Mouse (Mus musculus) thymus, postnatal 25 days (tissue): ENCODE measurements around the gene Glrp1.

Experiments used
- DNase-seq: peaks from one replicate; pipeline ENCODE4 v3.0.0; 2022

Glrp1 gene

DNA sequence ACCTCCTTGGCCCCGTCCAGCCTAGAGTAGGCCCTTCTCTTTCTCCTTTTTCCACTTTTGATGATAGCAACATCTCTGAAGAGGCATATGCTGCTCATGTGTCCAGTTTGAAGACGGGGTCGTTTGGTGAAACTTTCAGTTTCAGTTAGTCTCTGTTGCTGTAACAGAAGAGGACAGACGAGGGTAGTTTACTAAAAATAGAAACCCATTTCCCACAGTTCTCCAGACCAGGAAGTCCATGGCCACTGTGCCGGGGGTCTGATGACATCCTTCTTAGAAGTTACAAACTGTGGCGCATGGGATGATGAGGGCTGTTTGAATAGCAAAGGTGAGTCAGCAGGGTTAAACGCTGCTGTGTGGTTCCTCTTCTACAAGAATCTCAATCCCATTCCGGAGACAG lies at the start of gene Glrp1:
Gene Glrp1 (minus strand): TSS at position 278 of the 400 bp plus-strand sequence.
- DNase-seq = no peak

DNA sequence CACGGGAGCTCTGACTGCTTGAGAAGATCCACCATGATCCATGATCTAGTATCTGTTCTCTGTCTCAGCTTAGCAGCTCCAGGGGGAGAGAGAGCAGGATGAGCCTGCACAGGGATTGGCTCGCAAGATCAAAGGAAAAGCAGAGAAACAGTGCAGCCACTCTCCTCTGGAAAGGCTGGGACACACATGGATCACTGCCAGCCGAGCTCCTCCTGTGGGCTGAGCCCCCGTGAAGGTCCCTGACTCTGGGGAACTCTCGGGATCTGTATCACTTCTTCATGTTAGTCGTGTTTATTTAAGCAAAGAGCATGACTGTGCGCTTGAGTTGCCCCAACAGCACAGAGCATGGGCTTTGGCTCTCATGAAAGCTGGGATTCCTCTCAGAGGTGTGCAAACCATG lies 49.4 kb upstream of the Glrp1 start:
- no peak for DNase-seq

DNA sequence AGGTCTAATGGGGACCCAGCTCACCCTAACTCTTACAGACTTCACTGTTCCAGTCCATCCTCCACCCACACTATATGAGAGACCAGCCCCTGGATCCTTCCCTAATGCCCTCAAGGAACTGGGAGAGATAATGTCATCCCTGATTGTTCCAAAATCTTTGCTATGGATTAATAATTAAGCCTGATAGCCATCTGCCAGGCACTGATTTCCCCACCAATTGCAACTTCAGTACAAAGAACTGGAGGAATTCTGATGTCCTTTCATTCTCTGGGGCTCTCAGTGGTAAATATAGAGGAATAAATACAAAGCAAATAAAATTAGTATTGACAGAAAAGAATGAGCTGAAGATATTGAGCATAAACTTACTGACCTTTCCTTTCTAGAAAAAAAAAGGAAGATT lies 48.9 kb upstream of the Glrp1 start:
- no peak for DNase-seq

DNA sequence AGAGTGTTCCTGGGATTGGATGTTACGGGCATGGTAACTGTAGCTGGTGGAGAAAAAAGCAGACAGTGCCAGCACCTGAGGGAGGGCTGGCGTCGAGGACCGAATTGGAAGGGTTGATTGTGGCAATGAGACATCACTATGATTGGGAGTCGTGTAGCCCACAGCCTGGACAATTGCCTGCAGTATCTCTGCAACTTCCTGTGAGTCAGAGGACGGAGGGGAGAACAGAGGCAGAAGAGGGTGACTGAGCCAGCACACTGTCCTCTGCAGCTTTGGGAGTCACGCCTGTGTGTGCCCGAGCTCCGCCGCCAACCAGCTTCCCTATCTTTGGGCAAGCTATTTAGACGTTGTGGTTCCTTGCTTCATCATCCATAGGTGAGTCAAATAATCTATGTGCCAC lies 46.5 kb upstream of the Glrp1 start:
- no peak for DNase-seq

GRCm38 (mm10) chr1:88553500-88554187 lies 43.8 kb upstream of the Glrp1 start:
- no peak for DNase-seq

DNA sequence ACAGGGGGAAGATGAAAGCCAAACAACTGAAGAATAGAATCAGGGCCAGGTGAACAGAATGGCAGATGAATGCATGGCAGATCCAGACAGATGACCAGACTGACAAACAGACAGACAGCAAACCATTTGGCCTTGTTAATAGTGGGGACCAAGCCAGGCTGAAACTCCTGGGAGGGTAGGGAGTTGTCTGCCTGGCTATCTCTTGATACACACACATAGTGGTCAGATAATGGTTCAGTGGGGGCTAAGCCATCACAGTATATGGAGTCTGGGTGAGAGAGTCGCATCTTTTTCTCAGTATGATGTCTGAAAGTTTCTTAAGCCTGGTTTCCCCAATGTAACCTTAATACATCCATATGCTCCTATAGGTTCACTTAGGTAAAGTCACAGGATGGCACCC lies 39.4 kb upstream of the Glrp1 start:
- DNase-seq = no peak

DNA sequence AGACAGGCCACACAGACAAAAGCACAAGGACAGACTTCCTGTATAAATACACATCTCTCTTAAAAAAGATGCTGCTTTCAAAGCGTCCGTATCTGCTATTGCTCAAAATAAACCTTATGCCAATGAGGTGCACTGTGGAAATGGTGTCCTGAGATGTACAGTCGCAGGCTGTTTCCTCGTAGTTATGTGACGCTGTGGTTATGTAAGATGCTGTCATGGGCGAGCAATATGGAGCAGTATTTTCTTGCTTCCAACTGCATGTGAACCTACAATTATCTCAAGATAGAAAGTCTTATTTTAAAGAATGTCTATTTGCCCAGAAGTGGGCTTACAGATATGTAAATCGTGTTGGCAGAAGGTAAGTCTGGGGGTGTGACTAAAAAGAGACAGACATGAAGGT lies 37.3 kb upstream of the Glrp1 start:
- DNase-seq = no peak

DNA sequence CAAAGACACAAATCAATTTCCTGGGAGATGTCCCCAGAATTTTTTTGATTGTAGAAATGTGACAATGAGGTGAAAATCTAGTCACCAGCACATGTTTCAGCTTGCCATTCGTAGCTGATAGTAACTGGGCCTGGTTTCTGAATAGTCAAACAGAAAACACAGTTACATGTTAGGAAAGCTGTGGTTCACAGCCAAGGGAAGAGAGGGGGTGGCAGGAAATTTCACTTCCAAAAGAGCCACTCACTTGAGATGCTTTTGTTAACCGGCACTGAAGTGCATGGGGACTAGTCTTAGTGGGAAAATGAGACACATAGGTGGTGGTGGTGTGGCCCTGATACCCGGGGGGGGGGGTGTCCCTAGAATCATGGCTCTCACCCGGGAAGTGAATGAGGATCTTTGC lies 33.7 kb upstream of the Glrp1 start:
- no peak for DNase-seq

DNA sequence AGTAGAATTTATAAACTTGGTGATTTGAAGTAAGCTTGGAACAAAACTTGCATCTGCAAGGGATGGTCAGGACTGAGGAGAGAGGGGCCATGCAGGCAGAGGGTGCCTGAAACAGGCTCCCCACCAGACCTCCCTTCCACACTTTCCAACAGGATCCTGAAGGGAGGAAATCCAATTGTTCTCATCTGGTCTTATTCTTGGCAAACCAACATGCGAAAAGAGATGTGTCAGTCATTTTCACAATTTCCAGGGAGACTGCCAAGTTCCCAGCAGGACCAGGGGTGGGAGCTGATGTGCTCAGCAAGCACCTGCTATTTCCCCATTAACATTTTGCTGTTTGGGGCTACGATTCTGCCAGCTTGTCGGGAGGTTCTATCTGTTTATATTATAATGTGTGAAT lies 30.0 kb upstream of the Glrp1 start:
- DNase-seq = no peak

DNA sequence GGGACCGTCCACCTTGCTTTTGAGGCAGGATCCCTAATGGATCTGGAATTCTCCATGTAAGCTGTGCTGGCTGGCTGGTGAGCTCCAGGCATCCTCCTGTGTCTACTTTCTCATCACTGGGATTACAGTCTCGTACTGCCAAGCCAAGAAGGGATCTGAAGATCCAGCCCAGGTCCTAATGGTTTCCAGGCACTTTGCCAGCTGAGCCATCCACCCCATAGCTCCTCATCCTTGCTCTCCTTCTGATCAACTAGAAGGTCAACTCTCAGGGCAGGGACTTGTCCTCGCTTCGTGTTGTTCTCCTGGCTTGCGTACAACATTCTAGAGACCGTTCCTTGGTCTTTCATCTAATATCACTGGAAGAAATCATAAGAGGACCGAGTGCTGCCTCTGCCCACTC lies 29.4 kb upstream of the Glrp1 start:
- no peak for DNase-seq

DNA sequence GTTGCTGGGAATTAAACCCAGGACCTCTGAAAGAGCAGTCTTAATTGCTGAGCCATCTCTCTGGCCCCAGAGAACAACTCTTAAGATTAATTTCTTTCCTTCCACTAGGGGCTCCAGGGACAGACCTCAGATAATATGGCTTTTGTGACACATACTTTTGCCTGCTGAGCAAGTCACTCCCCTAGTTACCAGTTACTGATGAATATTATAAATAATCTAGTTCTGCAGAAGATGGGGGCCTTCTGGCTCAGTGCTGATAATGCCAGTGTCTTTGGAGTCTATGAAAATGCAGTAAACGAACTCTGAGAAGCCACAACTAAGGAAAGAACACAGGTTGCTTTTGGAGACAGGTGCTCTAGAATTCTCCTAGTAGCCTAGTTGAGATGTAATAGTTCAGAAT lies 26.4 kb upstream of the Glrp1 start:
- DNase-seq = no peak

GRCm38 (mm10) chr1:88534091-88534490 lies 24.2 kb upstream of the Glrp1 start:
- DNase-seq = no peak

DNA sequence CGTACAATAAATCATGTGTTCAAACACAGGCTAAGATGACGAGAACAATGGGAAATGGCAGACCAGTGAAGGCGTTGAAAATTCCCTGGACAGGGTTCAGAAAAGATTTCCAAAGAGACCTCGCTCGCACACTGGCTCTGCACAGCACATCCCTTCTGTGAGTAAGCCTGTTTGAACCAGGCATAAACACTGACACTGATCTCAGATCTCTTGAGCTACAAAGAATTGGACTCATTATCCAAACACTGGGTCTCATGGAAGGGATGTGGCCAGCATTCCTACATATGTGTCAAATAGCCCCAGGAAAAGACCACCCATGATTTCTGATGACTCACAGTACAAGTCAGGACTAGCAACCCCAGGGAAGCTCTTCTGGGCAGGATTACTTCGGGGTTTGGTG lies 16.3 kb upstream of the Glrp1 start:
- no peak for DNase-seq

GRCm38 (mm10) chr1:88525622-88526021 lies 15.8 kb upstream of the Glrp1 start:
- DNase-seq = no peak

- no peak for DNase-seq
These were observed 11.4 kb upstream of the Glrp1 start for GRCm38 (mm10) chr1:88521170-88521747.

DNA sequence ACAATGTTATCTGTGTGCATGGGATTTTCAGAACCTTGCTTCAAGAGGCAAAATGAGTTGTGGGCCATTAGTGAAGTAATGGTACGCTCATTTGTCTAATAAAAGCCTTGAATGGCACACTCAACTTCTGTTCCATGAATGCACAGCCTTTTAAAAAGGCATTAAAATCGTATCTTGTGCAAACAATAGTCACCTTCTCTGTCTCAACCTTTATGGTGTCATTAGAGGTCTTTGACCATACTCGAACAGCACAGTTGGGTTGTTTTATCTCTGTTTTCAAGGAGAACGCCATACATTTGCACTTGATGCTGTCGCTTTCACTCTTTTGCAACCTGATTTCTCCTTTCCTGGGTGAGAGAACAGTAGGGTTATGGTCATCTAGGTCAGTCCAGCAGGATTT lies 3.7 kb upstream of the Glrp1 start:
- DNase-seq = no peak

DNA sequence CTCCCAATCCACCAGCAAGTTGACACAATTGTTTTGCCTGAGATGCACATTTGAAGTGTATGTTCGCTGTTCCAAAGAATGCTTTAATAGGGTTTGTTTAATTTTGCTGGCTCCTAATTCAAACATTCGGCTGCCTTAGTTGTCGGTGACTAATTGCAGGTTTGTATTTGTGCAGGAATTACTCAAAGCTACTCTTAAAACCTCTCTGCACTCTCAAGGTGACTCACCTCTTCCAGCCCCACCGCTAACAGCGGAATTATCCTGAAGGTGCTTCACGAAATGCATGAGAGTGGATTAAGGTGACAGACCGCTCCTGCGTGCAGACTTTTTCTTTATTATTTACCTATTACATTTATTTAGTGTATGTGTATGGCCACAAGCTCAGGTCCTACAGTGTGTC lies 2.0 kb downstream of the Glrp1 start:
- no peak for DNase-seq

DNA sequence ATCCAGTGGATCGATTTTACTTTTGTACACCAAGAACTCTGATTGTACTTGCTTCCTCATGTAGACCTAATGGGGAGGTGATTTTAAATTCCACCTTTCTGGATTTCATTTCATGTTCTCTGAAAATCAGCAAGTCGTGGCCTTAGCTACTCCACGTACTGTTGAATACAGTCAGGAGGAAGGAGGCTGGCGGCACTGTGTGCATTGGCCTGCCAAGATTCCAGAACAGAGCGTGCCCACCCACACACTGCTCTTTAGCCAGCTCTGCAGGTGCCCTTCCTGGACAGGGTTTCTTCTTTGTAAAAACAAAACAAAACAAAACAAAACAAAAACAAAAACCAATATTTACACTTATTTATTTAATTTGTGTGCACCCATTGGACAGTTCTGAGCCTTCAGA lies 2.7 kb downstream of the Glrp1 start:
- no peak for DNase-seq

GRCm38 (mm10) chr1:88506412-88506811 lies 3.5 kb downstream of the Glrp1 start:
- DNase-seq = peak; percentile 63

DNA sequence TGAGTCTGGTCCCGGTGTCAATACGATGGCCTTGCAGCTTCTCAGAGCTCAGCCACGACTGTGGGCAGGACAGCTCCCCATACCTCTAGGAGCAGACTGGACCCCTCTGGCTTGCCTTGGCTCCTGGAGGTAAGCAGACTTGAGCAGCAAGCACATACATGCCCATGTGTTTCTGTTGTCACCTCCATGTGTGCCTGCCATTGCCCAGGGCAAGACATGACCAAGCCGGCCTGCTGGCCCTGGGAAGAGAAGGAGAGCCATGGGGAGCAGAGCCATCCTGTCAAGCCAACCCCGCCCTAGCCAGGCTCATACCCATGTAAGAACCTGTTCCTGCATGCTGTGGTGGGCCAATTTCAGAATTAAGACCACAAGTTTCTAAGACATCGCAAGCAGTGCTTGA lies 4.2 kb downstream of the Glrp1 start:
- DNase-seq = no peak

- no peak for DNase-seq
These were observed 5.3 kb downstream of the Glrp1 start for GRCm38 (mm10) chr1:88504531-88504945.

GRCm38 (mm10) chr1:88502822-88503221 lies 7.0 kb downstream of the Glrp1 start:
- DNase-seq = no peak

GRCm38 (mm10) chr1:88499230-88499737 lies 10.6 kb downstream of the Glrp1 start:
- no peak for DNase-seq

DNA sequence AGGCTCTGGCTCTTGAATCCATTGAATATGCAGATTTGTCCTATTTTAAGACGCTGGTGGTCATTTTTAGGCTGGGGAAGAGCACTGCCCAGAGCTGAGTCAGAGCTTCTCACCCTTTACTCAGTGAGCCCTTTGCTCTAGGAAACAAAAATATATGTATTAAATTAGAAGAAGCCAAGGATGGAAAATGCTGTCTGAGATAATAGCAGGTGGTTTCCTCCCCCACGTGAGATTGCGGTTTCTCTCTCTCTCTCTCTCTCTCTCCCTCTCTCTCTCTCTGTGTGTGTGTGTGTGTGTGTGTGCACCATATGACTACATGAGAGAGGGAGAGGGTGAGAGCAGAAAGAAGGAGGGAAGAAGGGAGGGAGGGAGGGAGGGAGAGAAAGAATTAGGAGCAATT lies 12.5 kb downstream of the Glrp1 start:
- peak; percentile 18 for DNase-seq

DNA sequence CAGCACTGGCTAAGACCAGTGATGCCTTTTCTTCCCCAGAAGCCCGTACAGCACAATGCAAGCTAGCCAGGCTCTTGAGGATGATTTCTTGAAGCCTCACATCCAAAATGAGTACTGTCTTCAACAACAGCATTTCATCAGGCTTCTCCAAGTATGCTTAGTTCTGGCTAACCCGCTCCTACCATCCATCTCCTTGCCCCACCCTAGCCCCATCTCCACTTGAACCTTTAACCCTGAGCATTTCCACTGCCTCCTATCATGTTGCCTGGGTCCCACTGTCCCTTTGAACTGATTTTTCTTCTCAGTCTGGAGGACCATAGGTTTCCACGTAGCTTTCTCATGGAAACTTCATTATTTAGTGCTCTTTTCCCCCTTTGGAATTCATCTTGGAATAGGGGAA lies 17.5 kb downstream of the Glrp1 start:
- DNase-seq = no peak
